ENCODE assay signal across 8 mouse cellular contexts in genomic region chr2:73925089-73925488, GRCm38 (mm10). TPM values are rescaled to one million over a fixed set of nuclear protein-coding genes. Genes with fewer than 3 reads are reported as not detected.
A peak's percentile ranks its signal among the peaks of the same experiment; 100 is the strongest.
DNase-seq lines count a peak whose midpoint lies in the region; ATAC-seq and TF ChIP-seq lines count a peak whose summit lies in the region.

No protein-coding gene starts in this region.

- no peak overlapping the region for H3K9ac ChIP-seq in forebrain, embryonic 14.5 days (ENCODE audit: low read length)
- no peak overlapping the region for H3K9ac ChIP-seq in hindbrain, postnatal 0 days (replicated peaks; ENCODE audit: low read length)

- peak; percentile 93 for ATAC-seq in forebrain, embryonic 14.5 days
- peak; percentile 88 for ATAC-seq in hindbrain, postnatal 0 days
- ATAC-seq in erythroblast, adult 5-6 weeks (replicated peaks; ENCODE audit: low FRiP score, poor library complexity, severe bottlenecking): no peak

- H3K4me3 ChIP-seq in forebrain, embryonic 14.5 days (ENCODE audit: low read depth, low read length): no peak overlapping the region
- H3K4me3 ChIP-seq in hindbrain, postnatal 0 days (ENCODE audit: low read length): no peak overlapping the region

- H3K4me2 ChIP-seq in forebrain, embryonic 14.5 days (ENCODE audit: low read length): no peak overlapping the region
- no peak overlapping the region for H3K4me2 ChIP-seq in hindbrain, postnatal 0 days (ENCODE audit: low read depth, low read length)

- no peak overlapping the region for H3K27ac ChIP-seq in forebrain, embryonic 14.5 days (ENCODE audit: low read depth, low read length)
- H3K27ac ChIP-seq in hindbrain, postnatal 0 days: no peak overlapping the region

- peak; percentile 54 for DNase-seq in ZHBTc4 (ENCODE audit: low read depth, low spot score)
- DNase-seq in cerebellum, adult 11-12 months: peak; percentile 93
- DNase-seq in forebrain, embryonic 14.5 days (ENCODE audit: low spot score): peak; percentile 97
- peak; percentile 98 for DNase-seq in hindbrain, postnatal 0 days (ENCODE audit: low spot score)
- peak; percentile 76 to 80 for DNase-seq in left cerebral cortex, adult 18-20 months (ENCODE audit: low spot score in 2 of 2)
- peak; percentile 65 for DNase-seq in mesoderm, embryonic 11.5 days (ENCODE audit: low read depth, low spot score)
- peak; percentile 73 to 76 for DNase-seq in right cerebral cortex, postnatal 36 days (ENCODE audit: low spot score in 2 of 2)

- 16% methylated on average over 5 of the region's 5 CpGs for WGBS in forebrain, embryonic 14.5 days
- WGBS in hindbrain, postnatal 0 days: 13% methylated on average over 5 of the region's 5 CpGs

- H3K27me3 ChIP-seq in forebrain, embryonic 14.5 days (replicated peaks; ENCODE audit: control insufficient read depth, insufficient read depth, low read length): no peaks in the 10 kb centered on the region
- H3K27me3 ChIP-seq in hindbrain, postnatal 0 days (ENCODE audit: insufficient read depth, low read length): no peaks in the 10 kb centered on the region

- no peaks in the 10 kb centered on the region for H3K36me3 ChIP-seq in forebrain, embryonic 14.5 days (ENCODE audit: control insufficient read depth, insufficient read depth, low read length)
- H3K36me3 ChIP-seq in hindbrain, postnatal 0 days (ENCODE audit: insufficient read depth, low read length): no peaks in the 10 kb centered on the region

- H3K9me3 ChIP-seq in forebrain, embryonic 14.5 days (replicated peaks; ENCODE audit: control insufficient read depth, low read length): no peaks in the 10 kb centered on the region
- H3K9me3 ChIP-seq in hindbrain, postnatal 0 days (ENCODE audit: low read length): no peaks in the 10 kb centered on the region

- TF ChIP-seq CTCF in hindbrain, postnatal 0 days (IDR thresholded peaks at IDR 0.05; ENCODE audit: low read depth): peak; percentile 78

- H3K4me1 ChIP-seq in forebrain, embryonic 14.5 days (ENCODE audit: control insufficient read depth, insufficient read depth, low read length): no peaks in the 10 kb centered on the region
- H3K4me1 ChIP-seq in hindbrain, postnatal 0 days (ENCODE audit: insufficient read depth, low read length): no peaks in the 10 kb centered on the region

RNA-seq across cellular contexts. Expression of gene Atp5g3, which starts 14.0 kb away (rescaled TPM):
- polyA plus RNA-seq in forebrain, embryonic 14.5 days (2014; fragmentation: Nextera tagmentation; extraction: Ambion mirVana): 842 and 1,033 TPM in 2 replicates
- 311 and 381 TPM in 2 replicates for total RNA-seq in hindbrain, postnatal 0 days (2014; rRNA removed)
- 1,557 and 1,586 TPM in 2 replicates for polyA plus RNA-seq in hindbrain, postnatal 0 days (2015; fragmentation: Nextera tagmentation; extraction: Ambion mirVana)
- total RNA-seq in left cerebral cortex, adult 18-20 months (2021): 100 to 1,000 TPM; 532 to 549 TPM
- 202 and 209 TPM in 2 replicates for total RNA-seq in erythroblast, adult 5-6 weeks (2015; ENCODE audit: low replicate concordance)
- 33.8 and 49.8 TPM in 2 replicates for total RNA-seq in erythroblast, adult 5-6 weeks (2017; ENCODE audit: low replicate concordance)

RNA-seq across cellular contexts. Expression of gene Atf2, which starts 32.6 kb away (rescaled TPM):
- polyA plus RNA-seq in forebrain, embryonic 14.5 days (2014; fragmentation: Nextera tagmentation; extraction: Ambion mirVana): 56.7 and 93.7 TPM in 2 replicates
- total RNA-seq in hindbrain, postnatal 0 days (2014; rRNA removed): 67.2 and 78.9 TPM in 2 replicates
- 82.2 and 87.7 TPM in 2 replicates for polyA plus RNA-seq in hindbrain, postnatal 0 days (2015; fragmentation: Nextera tagmentation; extraction: Ambion mirVana)
- 100 to 1,000 TPM; 163 to 182 TPM for total RNA-seq in left cerebral cortex, adult 18-20 months (2021)
- 90.5 and 111 TPM in 2 replicates for total RNA-seq in erythroblast, adult 5-6 weeks (2015; ENCODE audit: low replicate concordance)
- 74.7 and 81.4 TPM in 2 replicates for total RNA-seq in erythroblast, adult 5-6 weeks (2017; ENCODE audit: low replicate concordance)
